Mouse (Mus musculus): Measurements from ENCODE around the gene Rcor2.

Gene Rcor2

DNA sequence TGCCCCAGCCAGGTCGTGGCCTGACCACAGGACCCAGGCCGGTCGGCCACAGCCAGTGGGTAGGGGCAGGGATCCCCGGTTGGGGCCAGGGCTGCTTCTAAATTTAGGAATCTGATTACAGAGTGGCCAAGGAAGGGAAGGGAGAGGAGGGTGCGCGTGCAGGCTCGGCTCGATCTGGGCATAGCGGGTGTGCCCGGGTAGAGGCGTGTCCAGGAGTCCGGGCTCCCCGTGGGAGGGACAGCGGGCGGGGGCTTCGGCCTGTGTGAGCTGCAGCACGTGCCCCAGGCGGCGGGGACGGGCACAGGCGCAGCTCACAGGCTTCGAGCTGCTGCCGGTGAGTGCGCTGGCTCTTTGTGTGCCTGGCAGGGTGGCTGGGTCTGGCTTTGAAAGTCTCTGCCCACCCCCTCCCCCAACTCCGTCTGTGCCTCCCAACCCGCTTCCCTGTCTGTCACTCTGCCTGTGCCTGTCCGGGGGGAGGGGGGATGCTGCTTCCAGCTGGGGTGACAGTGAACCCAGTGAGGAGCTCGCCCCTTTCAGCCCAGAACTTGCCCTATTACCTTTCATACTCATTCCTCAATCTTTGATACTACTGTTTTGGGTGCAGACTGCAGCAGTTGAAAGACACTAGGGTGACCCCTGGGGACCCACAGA, at the start of gene Rcor2:
Gene Rcor2 (plus strand): TSS at position 235 of the 651 bp plus-strand sequence.
- peak; percentile 76 for DNase-seq (ENCODE audit: low read depth, low spot score)

DNA sequence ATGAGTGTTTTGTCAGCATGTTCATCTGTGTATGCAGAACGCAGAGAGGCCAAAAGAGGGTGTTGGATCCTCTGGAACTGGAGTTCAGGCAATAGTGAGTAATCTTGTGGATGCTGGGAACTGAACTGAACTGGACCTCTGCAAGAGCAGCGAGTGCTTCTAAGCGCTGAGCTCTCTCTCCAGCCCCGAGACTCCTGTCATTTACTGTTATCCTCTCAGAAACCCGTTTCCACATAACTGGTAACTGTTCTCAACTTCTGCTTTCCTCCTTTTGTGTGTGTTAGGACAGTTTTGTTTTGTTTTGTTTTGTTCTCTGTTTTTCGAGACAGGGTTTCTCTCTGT, 49.2 kb upstream of the Rcor2 start:
- no peak for DNase-seq (ENCODE audit: low read depth, low spot score)

DNA sequence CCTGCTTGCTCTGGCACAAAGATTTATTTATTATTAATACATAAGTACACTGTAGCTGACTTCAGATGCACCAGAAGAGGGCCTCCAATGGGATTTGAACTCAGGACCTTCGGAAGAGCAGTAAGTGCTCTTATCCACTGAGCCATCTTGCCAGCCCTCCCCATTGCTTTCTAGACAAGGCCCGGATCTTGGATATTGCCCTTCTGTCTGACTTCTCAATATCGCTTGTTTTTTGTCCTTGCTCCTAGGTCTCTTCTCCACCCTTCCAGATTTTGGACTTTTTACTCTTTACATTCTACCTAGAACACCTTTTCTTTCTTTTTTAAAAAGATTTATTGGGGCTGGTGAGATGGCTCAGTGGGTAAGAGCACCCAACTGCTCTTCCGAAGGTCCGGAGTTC, 48.4 kb upstream of the Rcor2 start:
- DNase-seq (ENCODE audit: low read depth, low spot score) = no peak

DNA sequence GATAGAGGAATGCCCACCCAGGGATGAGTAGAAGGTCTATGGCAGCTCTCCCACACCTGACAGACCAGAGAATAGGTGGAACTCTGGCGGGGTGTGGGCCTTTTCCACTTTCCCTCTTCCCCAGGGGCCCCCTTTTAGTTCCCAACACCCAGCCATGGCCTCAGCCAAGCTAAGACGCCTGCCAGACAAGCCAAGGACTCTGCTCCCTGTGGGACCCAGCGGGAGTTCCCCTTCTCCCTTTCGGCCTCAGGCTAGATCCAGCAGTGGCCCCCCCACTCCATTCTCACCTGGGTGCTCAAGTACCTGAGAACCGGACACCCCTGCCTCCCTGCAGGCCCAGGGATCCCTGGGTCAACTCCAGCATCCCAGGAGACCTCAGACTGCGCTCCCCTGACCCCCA, 44.9 kb upstream of the Rcor2 start:
- no peak for DNase-seq (ENCODE audit: low read depth, low spot score)

DNA sequence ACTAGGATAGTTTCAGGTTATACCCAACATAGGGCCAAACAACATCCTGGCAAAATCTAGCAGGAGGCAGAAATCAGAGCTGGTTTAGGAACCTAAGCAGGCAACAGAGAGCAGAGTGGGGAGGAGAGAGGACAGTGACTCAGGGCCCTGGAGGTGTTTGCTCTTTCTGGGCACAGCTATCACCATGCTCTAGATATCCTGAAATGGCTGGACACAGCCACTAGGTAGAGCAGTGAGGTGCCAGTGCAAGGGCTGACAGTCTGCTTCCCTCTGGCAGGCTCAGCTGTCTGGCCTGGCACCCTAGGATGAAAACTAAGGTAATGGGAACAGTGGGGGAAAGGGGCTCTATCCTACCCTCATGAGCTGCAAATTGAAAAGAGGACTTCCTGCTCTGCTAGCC, 43.6 kb upstream of the Rcor2 start:
- DNase-seq (ENCODE audit: low read depth, low spot score) = no peak

DNA sequence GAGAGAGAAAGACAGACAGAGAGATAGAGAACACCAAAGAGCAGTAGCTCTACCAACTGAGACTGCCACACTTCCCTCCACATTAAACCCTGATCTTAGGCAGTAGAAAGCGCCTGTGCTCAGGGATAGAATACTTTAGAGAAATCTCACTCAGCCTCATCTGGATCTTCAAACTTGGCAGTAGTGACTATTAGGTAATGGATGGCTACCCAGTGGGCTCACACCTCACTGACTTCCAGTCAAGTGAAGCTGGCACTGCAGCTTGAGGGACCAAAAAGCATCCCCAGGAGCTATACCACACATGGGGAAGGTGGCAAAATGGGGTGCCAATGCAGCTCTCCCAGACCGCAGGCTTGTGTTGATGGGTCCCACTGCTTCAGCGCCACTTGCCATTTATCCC, 42.9 kb upstream of the Rcor2 start:
- no peak for DNase-seq (ENCODE audit: low read depth, low spot score)

DNA sequence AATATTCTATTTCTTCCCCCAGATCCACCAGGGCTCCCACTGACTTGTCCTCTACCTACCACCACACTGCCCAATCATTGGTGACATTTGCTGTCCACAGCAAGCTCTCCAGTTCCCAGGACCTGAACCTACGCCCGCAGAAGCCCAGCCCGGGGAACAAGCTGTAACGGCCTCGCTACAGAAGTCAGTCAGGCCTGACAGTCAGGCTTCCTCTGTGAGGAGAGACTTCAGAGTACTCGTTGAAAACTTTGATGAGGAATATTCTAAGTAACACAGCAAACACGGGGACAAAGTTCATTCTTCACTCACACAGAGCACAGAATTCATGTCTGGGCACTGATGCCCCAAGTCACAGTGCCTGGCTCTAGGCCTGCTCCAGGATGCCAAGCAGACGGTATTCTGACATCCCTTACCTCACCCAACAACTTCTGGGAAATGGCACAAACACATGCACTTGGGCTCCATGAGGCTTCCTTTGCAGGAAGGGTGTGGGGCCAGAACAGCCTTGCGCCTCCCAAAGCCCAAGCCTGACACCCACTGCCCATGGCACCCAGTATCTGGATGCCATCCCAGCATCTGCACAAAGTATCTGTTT, 41.9 kb upstream of the Rcor2 start:
- DNase-seq (ENCODE audit: low read depth, low spot score) = no peak

DNA sequence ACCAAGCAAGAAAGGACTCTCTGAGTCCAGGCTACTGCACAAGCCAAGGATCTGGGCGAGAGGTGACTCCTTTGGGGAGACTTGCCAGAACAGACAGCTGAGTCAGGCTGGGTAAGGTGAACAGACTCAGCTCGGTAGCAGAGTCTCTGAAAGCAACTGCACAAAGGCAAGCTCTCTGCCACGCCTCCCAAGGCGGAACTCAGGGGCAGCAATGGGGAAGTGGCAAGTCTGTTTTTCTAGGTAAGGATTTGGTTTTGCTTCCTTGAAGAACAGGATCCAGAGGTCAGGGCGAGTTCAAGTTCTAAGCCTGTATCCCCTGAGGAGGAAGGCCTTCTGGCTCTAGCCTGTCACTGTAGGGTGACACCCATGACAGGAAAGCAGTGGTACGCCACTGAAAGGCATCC, 40.6 kb upstream of the Rcor2 start:
- DNase-seq (ENCODE audit: low read depth, low spot score) = no peak

DNA sequence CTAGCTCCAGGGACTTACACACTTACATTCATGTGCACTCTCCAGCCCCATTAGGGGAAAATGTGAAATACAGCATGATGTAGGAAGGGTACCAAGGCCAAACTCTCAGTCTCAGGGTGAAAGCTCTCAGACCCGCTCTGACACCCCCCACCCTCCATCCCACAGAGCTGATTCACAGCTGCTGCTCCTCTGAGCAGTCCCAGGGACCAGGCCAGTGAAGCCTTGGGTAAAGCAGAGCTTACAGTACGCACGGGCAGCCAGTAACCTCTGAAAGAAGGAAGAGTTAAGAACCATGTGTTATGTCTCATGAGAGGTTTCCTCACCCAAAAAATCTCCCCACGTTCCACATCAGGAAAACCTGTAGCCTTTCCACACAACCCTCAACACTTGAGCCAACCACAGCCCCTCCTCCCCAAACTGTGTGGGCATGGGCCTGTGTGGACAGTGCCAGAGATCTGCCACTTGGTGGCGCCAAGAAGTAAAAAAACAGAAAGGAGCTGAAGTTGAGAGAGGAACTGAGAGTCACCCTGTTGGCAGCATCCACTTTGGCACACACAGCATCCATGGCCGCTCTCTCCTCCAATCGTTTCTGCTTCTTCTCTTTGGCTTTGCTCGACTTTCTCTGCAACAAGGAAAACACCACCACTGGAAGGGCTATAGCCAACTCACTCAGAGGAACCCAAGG, 32.4 kb upstream of the Rcor2 start:
- peak; percentile 89 for DNase-seq (ENCODE audit: low read depth, low spot score)

DNA sequence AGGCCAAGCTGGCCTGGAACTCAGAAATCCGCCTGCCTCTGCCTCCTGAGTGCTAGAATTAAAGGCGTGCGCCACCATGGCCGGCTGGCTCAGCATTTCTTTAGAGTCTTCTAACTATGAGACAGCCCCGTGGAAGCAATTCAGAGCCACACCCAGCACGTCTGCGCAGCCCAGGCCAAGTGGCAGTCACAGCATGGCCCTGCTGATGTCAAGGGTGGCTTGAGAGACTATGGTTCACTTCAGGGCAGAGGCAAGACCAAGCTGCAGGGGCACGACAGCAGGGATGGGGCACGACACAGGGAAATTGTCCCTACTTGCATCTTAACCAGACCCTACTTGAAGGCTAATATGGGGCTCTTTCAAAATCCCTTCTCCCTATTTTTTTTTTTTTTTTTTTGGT, 31.7 kb upstream of the Rcor2 start:
- peak; percentile 41 for DNase-seq (ENCODE audit: low read depth, low spot score)

DNA sequence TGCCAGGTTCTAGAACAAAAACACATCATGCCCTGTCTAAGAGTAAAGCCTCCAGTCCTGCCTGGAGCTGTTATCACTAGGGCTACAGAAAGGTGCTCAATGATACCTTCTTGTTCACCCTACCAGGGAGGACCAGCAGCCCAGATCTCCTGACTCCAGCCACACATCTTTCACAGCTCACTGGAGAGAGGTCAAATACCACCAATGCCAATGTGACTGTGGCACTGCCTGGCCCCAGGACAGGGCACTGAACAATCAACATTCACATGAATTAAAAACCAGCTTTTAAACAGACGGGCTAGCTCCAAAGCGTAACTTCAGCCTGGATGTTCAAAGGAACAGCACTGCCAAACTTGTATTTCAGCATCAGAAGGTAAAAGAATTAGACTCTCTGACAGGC, 31.1 kb upstream of the Rcor2 start:
- DNase-seq (ENCODE audit: low read depth, low spot score) = no peak

DNA sequence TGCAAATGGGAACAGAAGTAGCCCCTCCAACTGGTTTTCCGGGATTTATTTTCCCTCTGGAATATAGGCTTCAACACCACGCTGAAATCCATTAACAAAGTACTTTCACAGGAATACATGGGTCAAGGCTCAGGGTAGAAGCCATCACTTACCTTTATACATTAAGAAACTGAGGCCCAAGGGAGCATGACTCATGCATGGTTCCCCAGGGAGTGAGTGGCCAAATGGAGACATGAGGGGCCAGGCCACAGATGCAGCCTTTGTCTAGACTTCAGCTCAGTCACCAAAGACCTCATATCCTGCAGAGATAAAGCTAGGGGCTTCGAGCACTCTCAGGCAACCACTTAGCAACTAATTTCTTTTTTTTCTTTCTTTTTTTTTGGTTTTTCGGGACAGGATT, 30.4 kb upstream of the Rcor2 start:
- DNase-seq (ENCODE audit: low read depth, low spot score) = no peak

DNA sequence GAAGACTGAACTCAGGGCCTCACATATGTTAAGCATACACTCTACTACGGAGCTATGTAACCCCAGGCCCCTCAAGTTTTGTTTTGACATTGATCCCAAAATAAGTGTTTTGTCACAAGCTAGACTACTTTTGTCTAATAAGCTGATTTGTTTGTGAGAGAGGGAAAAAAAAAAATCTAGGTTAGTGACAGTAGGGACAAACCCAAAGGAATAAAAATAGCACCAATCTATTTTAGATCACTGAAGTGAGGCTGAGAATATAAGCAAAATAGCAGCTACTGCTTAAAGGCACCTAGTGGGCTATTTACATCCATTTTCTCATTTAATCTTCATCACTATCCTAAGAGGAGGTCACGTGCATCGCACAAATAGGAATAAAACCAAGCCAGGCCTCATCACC, 27.6 kb upstream of the Rcor2 start:
- DNase-seq (ENCODE audit: low read depth, low spot score) = no peak

DNA sequence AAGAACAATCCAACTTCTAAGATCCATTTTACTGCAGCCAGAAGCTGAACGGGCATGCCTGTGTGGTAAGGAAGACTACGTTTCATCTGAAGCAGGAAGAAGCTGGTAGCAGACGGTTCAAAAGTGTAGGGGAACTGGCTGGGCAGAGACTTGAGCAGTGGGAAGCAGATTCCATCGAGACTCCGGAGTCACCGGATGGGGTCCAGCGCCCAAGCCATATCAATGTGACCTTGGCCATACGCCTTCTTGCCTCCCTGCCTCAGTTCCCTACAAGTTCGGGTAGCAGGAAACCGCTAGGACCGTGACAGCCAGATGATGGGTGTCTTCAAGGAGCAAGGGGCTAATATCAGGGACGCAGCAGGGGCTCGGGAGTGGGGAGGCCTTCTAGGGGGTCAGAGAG, 26.8 kb upstream of the Rcor2 start:
- DNase-seq (ENCODE audit: low read depth, low spot score) = peak; percentile 39

DNA sequence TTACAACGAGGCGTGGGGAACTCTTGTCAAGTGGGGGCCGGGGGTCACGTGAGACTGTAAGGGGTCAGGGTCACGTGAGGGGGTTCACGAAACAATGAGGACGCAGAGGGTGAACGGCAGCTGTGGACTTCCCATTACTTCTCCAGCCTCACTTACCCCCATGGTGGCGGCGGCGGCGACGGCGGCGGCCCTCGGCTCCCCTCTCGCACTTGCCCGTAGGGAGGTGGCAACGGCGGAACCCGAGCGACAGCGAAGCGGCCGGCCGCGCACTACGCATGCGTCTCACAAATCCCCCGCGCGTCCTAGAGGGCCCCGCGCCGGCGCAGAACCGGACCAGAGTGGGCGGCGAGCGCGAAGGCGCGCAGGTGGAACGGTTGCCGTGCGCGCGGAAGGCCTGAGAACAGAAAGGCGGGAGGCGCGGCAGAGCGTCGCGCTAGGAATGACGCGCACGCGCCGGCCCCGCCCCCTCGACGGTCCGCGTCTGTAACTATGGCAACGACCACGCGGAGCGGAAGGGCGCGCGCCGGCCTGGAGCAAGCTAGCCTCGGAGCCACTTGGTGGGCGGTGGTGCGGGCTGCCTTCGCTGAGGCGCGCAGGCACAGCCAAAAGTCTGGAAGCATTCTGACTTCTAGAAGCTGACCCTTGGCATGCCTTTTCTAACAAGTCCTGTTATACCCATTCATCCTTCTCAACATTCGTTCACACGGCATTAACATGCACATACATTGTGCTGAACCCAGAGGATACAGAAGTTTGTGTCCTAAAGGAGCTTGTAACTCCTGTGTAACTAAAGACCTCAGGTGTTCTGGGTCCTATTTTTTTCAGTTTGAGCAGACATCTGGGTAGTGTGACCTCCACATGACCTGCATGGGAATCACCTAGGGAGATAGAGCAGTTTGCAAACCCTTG, 26.1 kb upstream of the Rcor2 start, which contains the start of gene Naa40:
Gene Naa40 (minus strand): TSS at position 402 of the 909 bp plus-strand sequence.
- peak; percentile 93 for DNase-seq (ENCODE audit: low read depth, low spot score)

DNA sequence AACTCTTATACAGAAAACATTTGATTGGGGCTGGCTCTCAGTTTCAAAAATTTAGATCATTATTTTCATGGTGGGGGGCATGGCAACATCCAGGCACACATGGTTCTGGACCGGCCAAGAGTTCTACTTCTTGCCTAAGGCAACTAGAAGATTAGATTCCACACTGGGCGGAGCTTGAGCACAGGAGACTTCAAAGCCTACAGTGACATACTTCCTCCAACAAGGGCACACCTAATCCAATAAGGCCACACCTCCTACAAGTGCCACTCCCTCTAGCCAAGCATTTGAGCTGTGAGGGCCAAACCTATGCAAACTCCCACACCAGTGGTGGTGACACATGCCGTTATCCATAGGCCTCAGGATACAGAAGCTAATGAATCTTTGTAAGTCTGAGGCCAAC, 21.1 kb upstream of the Rcor2 start:
- DNase-seq (ENCODE audit: low read depth, low spot score) = peak; percentile 97

DNA sequence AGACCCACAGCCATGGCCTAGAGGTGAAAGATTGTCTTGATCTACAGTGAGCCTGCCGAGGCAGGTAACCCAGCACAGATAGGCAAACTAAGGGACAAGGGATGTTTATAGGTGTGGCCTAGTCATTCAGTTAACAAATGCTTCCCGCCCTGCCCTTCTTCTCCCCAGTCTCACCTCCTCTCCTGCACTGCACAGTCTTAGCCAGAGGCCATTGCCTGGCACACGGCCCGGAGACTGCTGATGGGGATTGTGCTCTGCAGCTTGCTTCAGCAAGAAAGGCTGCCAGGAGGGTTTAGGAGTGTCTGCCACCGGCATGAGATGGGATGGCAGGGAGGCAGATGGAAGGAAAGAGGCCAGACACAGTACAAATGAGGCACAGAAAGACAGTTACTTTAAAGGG, 9.2 kb upstream of the Rcor2 start:
- DNase-seq (ENCODE audit: low read depth, low spot score) = peak; percentile 55

DNA sequence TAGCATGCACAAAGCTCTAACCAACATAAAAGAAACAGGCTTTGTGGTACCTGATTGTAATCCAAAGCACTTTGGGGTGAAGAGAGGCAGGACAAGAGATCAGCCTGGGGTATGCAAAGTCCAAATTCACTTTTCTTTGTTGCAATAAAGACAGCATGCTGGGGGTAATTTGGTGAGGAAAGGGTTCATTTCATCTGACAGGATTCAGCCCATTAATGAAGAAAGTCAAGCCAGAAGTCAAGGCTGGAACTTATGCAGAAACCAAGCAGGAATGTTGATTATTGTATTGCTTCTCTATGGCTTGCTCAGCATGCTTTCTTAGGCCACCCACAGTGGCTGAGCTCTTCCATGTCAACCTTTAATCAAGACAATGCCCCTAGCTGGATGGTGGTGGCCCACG, 5.6 kb upstream of the Rcor2 start:
- peak; percentile 99 for DNase-seq (ENCODE audit: low read depth, low spot score)

DNA sequence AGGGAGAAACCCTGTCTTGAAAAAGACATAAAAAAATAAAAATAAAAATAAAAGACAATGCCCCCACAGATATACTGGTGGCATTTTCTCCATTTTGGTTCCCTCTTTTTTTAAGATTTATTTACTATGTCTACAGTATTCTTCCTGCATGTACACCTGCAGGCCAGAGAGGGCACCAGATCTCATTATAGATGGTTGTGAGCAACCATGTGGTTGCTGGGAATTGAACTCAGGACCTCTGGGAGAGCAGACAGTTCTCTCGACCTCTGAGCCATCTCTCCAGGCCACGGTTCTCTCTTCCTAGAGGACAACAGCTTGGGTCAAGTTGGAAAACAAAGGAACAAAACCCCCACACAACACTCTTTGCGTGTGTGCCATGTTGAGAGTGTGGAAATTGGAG, 5.2 kb upstream of the Rcor2 start:
- DNase-seq (ENCODE audit: low read depth, low spot score) = peak; percentile 80

DNA sequence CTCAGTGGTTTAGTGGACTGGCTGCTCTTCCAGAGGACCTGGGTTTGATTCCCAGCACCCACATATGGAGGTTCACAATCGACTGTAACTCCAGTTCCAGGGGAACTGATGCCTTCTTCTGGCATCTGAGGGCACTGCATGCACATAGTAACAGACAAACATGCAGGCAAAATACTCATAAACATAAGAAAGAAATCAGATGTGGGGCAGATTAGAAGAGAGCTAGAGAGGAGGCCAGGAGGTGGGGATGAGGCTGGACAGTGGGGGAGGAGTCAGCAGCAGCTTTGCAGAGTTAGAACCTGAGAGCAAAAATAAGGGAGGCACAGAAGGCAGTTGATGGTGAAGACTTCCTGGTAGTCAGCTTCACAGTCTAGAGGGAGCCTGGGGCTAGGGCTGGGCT, 4.5 kb upstream of the Rcor2 start:
- peak; percentile 85 for DNase-seq (ENCODE audit: low read depth, low spot score)

DNA sequence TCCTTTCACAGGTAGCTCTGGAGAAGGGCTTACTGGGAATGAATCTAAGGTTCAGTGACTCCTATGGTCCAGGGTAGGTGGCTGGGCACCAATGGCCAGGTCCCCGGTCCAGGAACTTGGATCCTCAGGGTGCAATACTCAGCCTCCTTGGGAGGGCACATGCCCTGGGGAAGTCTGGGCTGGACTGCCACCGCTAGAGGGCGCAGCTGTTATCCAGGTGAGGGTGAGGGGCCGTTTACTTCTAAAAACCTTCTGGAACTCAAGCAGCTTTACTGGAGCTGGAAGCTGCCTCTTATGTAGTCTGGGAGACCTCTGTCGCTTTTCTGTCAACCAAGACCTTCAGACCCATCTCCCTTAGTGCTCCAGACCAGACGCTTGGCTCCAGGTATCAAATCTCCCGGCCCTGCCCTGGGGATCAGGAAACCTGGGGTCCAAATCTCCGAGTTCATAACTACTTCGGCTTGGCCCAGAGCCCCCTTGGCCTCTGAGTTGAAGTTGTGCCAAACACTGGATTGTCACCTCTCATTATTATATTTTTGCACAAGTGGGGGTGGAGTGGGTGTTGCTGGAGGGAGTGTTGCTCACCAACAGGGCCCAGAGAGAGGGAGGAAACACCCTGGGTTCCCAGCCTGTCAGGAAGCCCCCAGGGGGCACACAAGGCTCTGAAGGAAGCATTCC, 2.9 kb upstream of the Rcor2 start:
- DNase-seq (ENCODE audit: low read depth, low spot score) = peak; percentile 89
